Mouse (Mus musculus) hindbrain, embryonic 15.5 days (tissue): ENCODE measurements around the gene Ptprt. TPM values are rescaled to one million over a fixed set of nuclear protein-coding genes. Genes with fewer than 3 reads are reported as not detected.

Experiments used
- ATAC-seq: fragments of 200-750 bp; cut with Nextera tagmentation; 2 replicates; pipeline ENCODE4 v1.8.0; 2017; ENCODE audit warnings: low read depth, moderate number of reproducible peaks, moderate TSS enrichment; ENCODE audit not compliant: low FRiP score
- H3K27ac ChIP-seq: fragments of 300-500 bp; sonication (generic); replicated peaks from 2 replicates; pipeline ENCODE4 v1.5.1; 2015; ENCODE audit warnings: mild to moderate bottlenecking, inconsistent platforms
- H3K27me3 ChIP-seq: fragments of 300-500 bp; sonication (generic); 2 replicates; pipeline ENCODE4 v1.6.1; 2015; ENCODE audit warnings: control low read depth, inconsistent platforms
- H3K36me3 ChIP-seq: fragments of 300-500 bp; sonication (generic); 2 replicates; pipeline ENCODE4 v1.6.1; 2015; ENCODE audit warnings: control low read depth, inconsistent platforms
- H3K4me1 ChIP-seq: fragments of 300-500 bp; sonication (generic); replicated peaks from 2 replicates; pipeline ENCODE4 v1.6.1; 2015; ENCODE audit warnings: control low read depth, inconsistent platforms
- H3K4me2 ChIP-seq: fragments of 300-500 bp; sonication (generic); 2 replicates; pipeline ENCODE4 v1.6.1; 2015; ENCODE audit warnings: moderate library complexity, mild to moderate bottlenecking, inconsistent platforms
- H3K4me3 ChIP-seq: fragments of 300-500 bp; sonication (generic); 2 replicates; pipeline ENCODE4 v1.5.1; 2015; ENCODE audit warnings: mild to moderate bottlenecking, inconsistent platforms
- H3K9ac ChIP-seq: fragments of 300-500 bp; sonication (generic); 2 replicates; pipeline ENCODE4 v1.6.1; 2015; ENCODE audit warnings: inconsistent platforms
- H3K9me3 ChIP-seq: fragments of 300-500 bp; sonication (generic); 2 replicates; pipeline ENCODE4 v1.6.1; 2016; ENCODE audit warnings: control low read depth, inconsistent platforms
- WGBS: fragments of 180-500 bp; shearing (Covaris S2); methylation state at CpG from one replicate; pipeline ENCODE4 v1.1.7; 2015; 5-methylcytosine and 5-hydroxymethylcytosine counted together
- polyA plus RNA-seq: library from polyadenylated mRNA; unstranded; fragments of >200 nt; fragmentation: Nextera tagmentation; extraction: Ambion mirVana; gene quantifications from 2 replicates; pipeline ENCODE4 v1.2.1, GENCODE M21; 2015

The Ptprt gene
- polyA plus RNA-seq, 1 experiment from 2014 or later = 14.2 TPM

DNA sequence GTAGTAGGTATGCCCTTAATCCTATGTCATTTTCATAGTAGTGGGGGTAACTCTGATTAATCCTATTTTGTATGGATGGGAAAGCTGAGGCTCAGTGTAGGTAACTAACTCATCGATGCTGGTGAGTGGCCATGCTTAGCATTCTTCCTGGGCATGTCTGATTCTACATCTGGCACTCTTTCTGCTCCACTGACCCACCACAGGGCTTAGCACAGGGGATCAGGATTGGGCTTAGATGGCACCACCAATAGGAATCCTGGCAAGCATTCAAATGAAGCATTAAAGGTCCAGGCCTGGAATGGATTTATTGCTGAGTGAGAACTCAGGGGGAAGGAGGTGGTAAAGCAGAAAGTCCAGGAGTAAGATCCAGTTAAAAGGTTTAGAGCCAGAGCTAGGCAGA lies 1179.2 kb downstream of the Ptprt start:
- H3K9ac ChIP-seq = no peak overlapping the region
- no peak for ATAC-seq
- H3K36me3 ChIP-seq = no peaks in the 10 kb centered on the region
- no peak overlapping the region for H3K4me2 ChIP-seq
- H3K4me3 ChIP-seq = no peak overlapping the region
- no peaks in the 10 kb centered on the region for H3K4me1 ChIP-seq
- no peaks in the 10 kb centered on the region for H3K27me3 ChIP-seq
- no peaks in the 10 kb centered on the region for H3K9me3 ChIP-seq
- WGBS = 72% methylated on average over 1 of the region's 1 CpGs
- no peak overlapping the region for H3K27ac ChIP-seq

DNA sequence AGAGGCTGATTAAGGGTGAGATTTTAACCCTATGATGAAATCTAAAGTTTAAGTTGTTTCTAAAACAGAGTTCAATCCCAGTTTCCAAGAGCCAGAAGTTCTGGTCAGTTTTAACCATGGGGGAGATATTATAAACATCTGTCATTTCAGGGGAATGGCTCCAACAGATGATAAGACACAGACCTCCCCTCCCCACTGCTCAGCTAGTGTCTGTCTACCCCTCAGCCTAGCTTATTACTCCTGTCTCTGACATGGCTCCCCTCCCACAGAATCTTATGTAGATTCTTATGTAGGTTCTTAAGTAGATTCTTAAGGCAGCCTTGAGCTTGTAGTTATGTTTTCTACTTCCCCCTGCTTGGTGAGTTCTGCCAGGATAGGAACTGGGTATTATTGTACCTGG lies 1180.5 kb downstream of the Ptprt start:
- no peaks in the 10 kb centered on the region for H3K36me3 ChIP-seq
- H3K4me1 ChIP-seq = no peaks in the 10 kb centered on the region
- no peak for ATAC-seq
- H3K4me2 ChIP-seq = no peak overlapping the region
- no peak overlapping the region for H3K4me3 ChIP-seq
- no peak overlapping the region for H3K27ac ChIP-seq
- no peaks in the 10 kb centered on the region for H3K9me3 ChIP-seq
- H3K27me3 ChIP-seq = no peaks in the 10 kb centered on the region
- H3K9ac ChIP-seq = no peak overlapping the region
